Mouse (Mus musculus) testis, postnatal 10 days (tissue): ENCODE data around the gene Vmn2r25.
"Not testable (repeated sequence)": the region's sequence is repeated elsewhere in the genome, so short reads cannot be mapped to it uniquely, and the experiment has no call there.

Source experiments
- DNase-seq: peaks from one replicate; pipeline ENCODE4 v3.0.0; 2021; ENCODE audit warnings: low spot score

Gene Vmn2r25

DNA sequence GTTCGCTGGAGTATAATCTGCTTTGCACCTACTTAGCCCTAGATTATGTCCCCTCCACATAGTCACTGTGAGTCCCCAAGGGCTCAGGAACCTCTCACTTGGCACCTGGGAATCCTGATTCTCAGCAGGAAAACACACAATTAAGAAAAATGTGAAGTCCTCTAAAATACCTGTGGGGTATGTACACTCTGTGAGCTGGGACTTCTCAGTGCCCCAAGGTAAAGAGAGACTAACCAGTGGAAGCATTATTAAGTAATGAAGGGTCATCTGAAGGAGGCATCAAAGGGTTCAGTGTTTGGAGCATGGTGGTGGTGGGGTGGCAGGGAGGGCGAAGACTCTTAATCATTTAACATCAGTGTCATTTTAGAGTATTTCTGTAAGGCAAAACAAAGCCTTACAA is at the start of gene Vmn2r25:
Vmn2r25 (minus strand) TSS at position 101 of the 400 bp plus-strand sequence.
- not testable (repeated sequence) for DNase-seq

DNA sequence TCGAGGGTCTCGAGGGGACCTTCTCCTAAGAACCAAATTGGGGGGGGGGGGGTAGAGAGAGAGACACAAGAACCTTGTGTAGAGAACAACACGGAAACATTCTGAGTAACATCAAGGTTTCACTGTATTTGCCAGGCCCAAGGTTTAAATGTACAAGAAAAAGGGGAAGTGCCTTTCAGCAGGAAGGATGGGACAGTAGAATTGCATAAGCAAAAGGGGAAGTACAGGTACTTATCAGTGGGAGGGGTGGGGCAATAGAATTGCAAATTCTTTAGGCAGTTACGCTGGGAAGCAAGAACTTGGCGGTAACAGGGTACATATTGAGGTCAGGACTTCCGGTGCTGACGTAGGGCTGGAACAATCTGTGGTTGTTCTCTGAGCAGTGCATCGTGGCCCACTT is 33.3 kb downstream of the Vmn2r25 start:
- DNase-seq: no peak

DNA sequence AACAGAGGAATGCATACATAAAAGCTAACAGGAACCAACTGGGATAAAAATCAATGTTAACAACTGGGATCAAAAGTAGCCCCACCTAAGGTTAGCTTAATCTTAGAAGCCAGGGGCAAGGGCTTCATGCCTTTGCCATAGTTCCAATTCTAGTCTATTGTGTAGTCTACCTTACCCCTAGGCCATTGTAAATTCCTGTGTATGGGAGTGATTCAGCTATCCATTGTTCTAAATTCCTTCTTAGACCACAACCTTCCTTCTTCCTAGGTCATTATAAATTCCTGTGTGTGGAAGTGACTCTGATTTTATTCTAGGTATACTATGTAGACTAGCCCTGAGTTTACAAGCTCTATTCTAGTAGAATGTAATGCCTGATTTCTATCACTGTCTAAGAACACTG is 43.0 kb downstream of the Vmn2r25 start:
- not testable (repeated sequence) for DNase-seq

DNA sequence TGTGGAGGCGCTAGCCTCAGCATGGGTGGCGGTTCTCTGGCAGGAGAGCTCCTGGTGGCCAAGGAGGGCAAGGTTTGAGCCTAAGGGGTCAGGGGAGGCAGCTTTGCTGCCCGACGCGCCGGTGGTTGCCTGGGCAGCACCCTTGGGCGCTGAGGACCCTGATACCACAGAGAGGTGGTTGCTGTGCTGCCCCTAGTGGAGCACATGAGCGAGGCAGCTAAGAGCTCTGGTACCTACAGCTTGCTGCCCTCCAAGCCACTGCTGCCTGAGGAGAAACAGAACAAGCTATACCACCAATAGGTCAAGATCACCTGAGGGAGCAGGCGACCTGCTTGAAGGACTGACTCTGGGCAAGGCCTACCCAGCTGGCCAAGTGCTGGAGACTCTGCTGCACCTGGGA is 59.5 kb downstream of the Vmn2r25 start:
- peak; percentile 39 for DNase-seq

DNA sequence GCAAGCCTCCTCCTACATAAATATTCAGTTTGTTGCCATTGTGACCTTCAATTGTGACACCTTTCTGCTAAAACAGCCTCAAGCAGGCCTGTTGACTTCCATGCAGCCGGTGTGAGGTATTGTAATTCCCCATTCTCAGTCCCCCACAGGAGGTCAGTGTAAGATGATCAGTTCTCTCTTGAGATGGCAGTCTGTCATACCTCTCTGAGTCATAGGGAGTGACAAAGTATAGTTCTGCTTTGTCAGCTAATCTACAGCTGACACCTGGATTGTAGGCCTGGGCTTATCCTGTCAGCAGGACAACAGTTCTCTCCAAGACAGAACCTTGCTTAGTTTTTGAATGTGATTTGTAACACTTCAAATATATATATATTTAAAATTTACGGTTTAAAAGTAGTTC is 68.4 kb downstream of the Vmn2r25 start:
- DNase-seq: no peak

DNA sequence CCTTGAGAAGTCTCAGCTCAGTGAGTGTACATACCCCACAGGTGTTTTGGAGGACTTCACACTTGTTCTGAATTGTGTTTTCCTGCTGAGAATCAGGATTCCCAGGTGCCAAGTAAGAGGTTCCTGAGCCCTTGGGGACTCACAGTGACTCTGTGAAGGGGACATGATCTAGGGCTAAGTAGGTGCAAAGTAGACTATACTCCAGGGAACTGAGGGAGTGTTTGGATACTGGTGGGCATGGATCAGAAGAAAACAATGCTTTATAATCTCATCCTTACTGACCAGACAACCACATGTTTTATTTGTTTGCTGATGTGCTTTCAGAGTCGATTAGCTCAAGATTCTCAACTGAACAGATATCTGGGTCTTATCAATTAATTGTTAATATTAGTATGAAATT is 74.7 kb downstream of the Vmn2r25 start, which contains the start of gene Vmn2r24:
Vmn2r24 (plus strand) TSS at position 301 of the 400 bp plus-strand sequence.
- no peak for DNase-seq
